Comparison of ENCODE assay signal across 10 mouse cellular contexts in the genomic region with DNA sequence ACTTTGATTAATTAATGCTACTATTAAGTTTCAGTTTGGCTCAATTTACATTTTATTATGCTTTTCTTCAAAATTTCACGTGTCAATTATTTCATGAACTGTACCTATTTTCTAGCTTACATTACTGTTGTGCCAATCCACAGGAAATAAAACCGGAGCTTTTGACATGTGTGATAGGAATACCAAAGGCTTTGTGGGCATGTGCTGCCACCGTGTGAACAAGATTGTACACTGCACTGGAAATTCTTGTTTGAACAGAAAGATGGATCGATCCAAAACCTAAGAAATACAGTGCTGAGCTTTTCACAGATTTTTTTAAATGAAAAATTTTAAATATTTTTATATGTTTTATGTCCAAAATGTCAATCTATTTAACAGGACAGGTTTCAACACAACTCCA.
DNase-seq lines count a peak whose midpoint lies in the region; ATAC-seq lines count a peak whose summit lies in the region.
"Had no signal": no experiment of that assay in that cellular context is flagged by ENCODE, and none has a peak within 500 bp of the region (broad histone marks: within the 10 kb centered on the region; RNA-seq: fewer than 3 reads in every experiment).

No protein-coding gene starts in this region.

- H3K4me2 ChIP-seq in hindbrain, embryonic 11.5 days (replicated peaks; ENCODE audit: low read depth, low read length): no peak overlapping the region
- H3K4me2 ChIP-seq: limb, embryonic 15.5 days; stomach, embryonic 15.5 days had no signal

- no peak overlapping the region for H3K9ac ChIP-seq in hindbrain, embryonic 11.5 days (ENCODE audit: low read depth, low read length)
- H3K9ac ChIP-seq: limb, embryonic 15.5 days; stomach, embryonic 15.5 days had no signal

- no peaks in the 10 kb centered on the region for H3K9me3 ChIP-seq in hindbrain, embryonic 11.5 days (ENCODE audit: control insufficient read depth, low read length)
- H3K9me3 ChIP-seq: limb, embryonic 15.5 days; stomach, embryonic 15.5 days had no signal

- no peaks in the 10 kb centered on the region for H3K36me3 ChIP-seq in hindbrain, embryonic 11.5 days (ENCODE audit: control insufficient read depth, insufficient read depth, low read length)
- H3K36me3 ChIP-seq: limb, embryonic 15.5 days; stomach, embryonic 15.5 days had no signal

- H3K27ac ChIP-seq in hindbrain, embryonic 11.5 days (ENCODE audit: low read depth, low read length): no peak overlapping the region
- H3K27ac ChIP-seq: limb, embryonic 15.5 days; stomach, embryonic 15.5 days had no signal

- intact Hi-C loops in left cerebral cortex, postnatal 14 days (cut with DNase I): loop anchor here (5.0 kb wide), 1 partner anchor 97 kb away; no protein-coding TSS in a partner anchor

- 23% methylated on average over 4 of the region's 4 CpGs for WGBS in hindbrain, embryonic 11.5 days

- H3K27me3 ChIP-seq in hindbrain, embryonic 11.5 days (ENCODE audit: control insufficient read depth, insufficient read depth, low read length): no peaks in the 10 kb centered on the region
- H3K27me3 ChIP-seq: limb, embryonic 15.5 days; stomach, embryonic 15.5 days had no signal

- no peak overlapping the region for H3K4me3 ChIP-seq in hindbrain, embryonic 11.5 days (ENCODE audit: low read depth, low read length)
- H3K4me3 ChIP-seq: limb, embryonic 15.5 days; stomach, embryonic 15.5 days had no signal

- peak; percentile 43 for DNase-seq in adrenal gland, postnatal 10 days
- no peak for DNase-seq in adrenal gland, adult 8-10 months
- peak; percentile 30 for DNase-seq in 416B (ENCODE audit: low read depth)
- peak; percentile 64 for DNase-seq in cerebellum, adult 9-10 months
- DNase-seq in hindbrain, embryonic 11.5 days (ENCODE audit: low spot score): peak; percentile 67
- DNase-seq in left cerebral cortex, postnatal 14 days (ENCODE audit: low spot score in 2 of 2): peak; percentile 60 to 71
- peak; percentile 49 for DNase-seq in telencephalon, adult 2 months (ENCODE audit: low read depth, low spot score)
- no peak for DNase-seq in thymus, postnatal 4 days

- H3K4me1 ChIP-seq in hindbrain, embryonic 11.5 days (replicated peaks; ENCODE audit: control insufficient read depth, insufficient read depth, low read length): no peaks in the 10 kb centered on the region
- H3K4me1 ChIP-seq: limb, embryonic 15.5 days; stomach, embryonic 15.5 days had no signal

- ATAC-seq in hindbrain, embryonic 11.5 days (ENCODE audit: low FRiP score): peak; percentile 52; the same call in 1 of the 2 replicates

Comparison
In these comparisons a context has a peak if more than half of its experiments do, and no peak if none do; other contexts are left out.
1. DNase-seq: peak in adrenal gland, postnatal 10 days (single experiment), 416B (single experiment), cerebellum, adult 9-10 months (single experiment), hindbrain, embryonic 11.5 days (single experiment), left cerebral cortex, postnatal 14 days (2 of 2) and telencephalon, adult 2 months (single experiment); none in adrenal gland, adult 8-10 months (single experiment) and thymus, postnatal 4 days (single experiment).